Mouse (Mus musculus): Measurements from ENCODE around the gene Gm26661. TPM values are rescaled to one million over a fixed set of nuclear protein-coding genes. Genes with fewer than 3 reads are reported as not detected.

Gm26661 gene
- polyA plus RNA-seq (2014; fragmentation: Illumina TruSeq; extraction: RNeasy Lipid Tissue Mini Kit (QIAGEN cat#74804); ENCODE audit: low replicate concordance), result not detected

DNA sequence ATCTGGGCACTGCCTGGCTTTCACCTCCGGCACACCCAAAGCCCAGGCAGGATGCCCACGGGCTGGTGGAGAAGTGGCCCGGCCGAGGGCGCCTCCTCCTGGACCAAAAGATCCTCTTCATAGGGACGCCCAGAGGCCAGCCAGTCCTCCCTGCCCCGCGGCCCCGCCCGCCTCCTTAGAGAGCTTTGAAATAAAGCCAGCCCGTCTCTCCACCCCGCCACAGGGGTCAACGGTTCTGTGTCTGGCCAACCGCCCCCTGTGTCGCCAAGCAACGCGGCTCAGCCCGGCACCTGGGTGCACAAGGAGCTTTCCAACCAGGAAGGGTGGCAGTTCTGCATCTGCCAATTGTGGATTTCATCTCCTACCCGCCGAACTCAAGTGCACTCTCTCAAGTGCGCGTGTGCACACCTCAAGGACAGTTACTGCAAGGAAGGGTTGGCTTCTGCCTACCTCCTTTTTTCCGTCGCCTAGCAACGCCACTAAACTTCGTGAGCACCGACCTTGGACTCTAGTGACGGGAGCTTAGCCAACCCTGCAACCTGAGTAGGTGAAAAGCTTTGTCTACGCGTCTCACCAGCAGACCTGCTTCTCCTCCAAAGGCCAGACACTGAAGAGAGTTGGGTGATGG lies at the start of gene Gm26661:
Gene Gm26661, plus strand, starts transcription at position 56 of the 628 bp plus-strand sequence.

DNA sequence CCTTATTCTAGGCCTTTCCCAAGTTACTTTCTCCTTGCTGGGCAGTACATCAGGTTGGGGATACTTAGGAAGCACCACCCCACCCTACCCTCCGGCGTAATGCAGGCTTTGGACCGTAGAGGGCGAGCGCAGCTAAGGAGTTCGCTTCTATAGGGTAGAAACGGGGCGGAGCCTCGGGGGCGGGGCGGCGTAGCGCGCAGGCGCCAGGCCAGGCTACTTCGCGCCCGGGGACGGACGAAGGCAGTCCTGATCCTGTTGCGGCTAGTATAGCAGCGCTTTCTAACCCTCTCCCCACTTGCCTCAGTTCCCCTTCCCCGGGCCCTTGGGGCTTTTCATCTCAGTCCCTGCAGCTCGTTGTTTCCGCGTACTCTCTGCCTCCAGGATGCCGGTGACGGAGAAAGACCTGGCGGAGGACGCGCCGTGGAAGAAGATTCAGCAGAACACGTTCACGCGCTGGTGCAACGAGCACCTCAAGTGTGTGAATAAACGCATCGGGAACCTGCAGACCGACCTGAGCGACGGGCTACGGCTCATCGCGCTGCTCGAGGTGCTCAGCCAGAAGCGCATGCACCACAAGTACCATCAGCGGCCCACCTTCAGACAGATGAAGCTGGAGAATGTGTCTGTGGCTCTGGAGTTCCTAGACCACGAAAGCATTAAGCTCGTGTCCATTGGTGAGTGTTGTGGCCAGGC lies 26.5 kb downstream of the Gm26661 start, which contains the start of gene Flnb:
Gene Flnb, plus strand, starts transcription at position 188 of the 693 bp plus-strand sequence.

Other genes starting within 250 kb of the Gm26661 start
- not detected for gene Gm3558, start 223.0 kb upstream of the Gm26661 start, polyA plus RNA-seq (2014; fragmentation: Illumina TruSeq; extraction: RNeasy Lipid Tissue Mini Kit (QIAGEN cat#74804); ENCODE audit: low replicate concordance)
- gene Gm10338, start 196.0 kb upstream of the Gm26661 start, polyA plus RNA-seq (2014; fragmentation: Illumina TruSeq; extraction: RNeasy Lipid Tissue Mini Kit (QIAGEN cat#74804); ENCODE audit: low replicate concordance), result not detected
- gene Gm10128, start 147.6 kb upstream of the Gm26661 start, polyA plus RNA-seq (2014; fragmentation: Illumina TruSeq; extraction: RNeasy Lipid Tissue Mini Kit (QIAGEN cat#74804); ENCODE audit: low replicate concordance), result not detected
- 2.3 TPM for gene Flnb, start 26.4 kb downstream of the Gm26661 start, polyA plus RNA-seq (2014; fragmentation: Illumina TruSeq; extraction: RNeasy Lipid Tissue Mini Kit (QIAGEN cat#74804); ENCODE audit: low replicate concordance)
- not detected for gene Gm45521, start 165.7 kb downstream of the Gm26661 start, polyA plus RNA-seq (2014; fragmentation: Illumina TruSeq; extraction: RNeasy Lipid Tissue Mini Kit (QIAGEN cat#74804); ENCODE audit: low replicate concordance)
- gene Dnase1l3, start 203.0 kb downstream of the Gm26661 start, polyA plus RNA-seq (2014; fragmentation: Illumina TruSeq; extraction: RNeasy Lipid Tissue Mini Kit (QIAGEN cat#74804); ENCODE audit: low replicate concordance), result 6.3 TPM
- 34.2 TPM for gene Abhd6, start 211.3 kb downstream of the Gm26661 start, polyA plus RNA-seq (2014; fragmentation: Illumina TruSeq; extraction: RNeasy Lipid Tissue Mini Kit (QIAGEN cat#74804); ENCODE audit: low replicate concordance)

Measured in small intestine, adult 10 weeks (tissue).